Mouse (Mus musculus) C2C12 (cell line): Measurements from ENCODE around the gene Trim46. TPM values are rescaled to one million over a fixed set of nuclear protein-coding genes. Genes with fewer than 3 reads are reported as not detected.

Experiments
- H3K27me3 ChIP-seq: one replicate; pipeline ENCODE4 v1.6.1; 2011; ENCODE audit not compliant: control insufficient read depth, insufficient read depth, insufficient read length
- H3K36me3 ChIP-seq: one replicate; pipeline ENCODE4 v1.6.1; 2011; ENCODE audit not compliant: control insufficient read depth, insufficient read depth
- H3K4me3 ChIP-seq: one replicate; pipeline ENCODE4 v1.5.1; 2011; ENCODE audit warnings: mild to moderate bottlenecking, control low read depth; ENCODE audit not compliant: poor library complexity, insufficient read depth, severe bottlenecking
- H3K79me2 ChIP-seq: one replicate; pipeline ENCODE4 v1.6.1; 2011; ENCODE audit not compliant: control insufficient read depth, insufficient read depth
- H3K79me3 ChIP-seq: one replicate; pipeline ENCODE4 v1.6.1; 2011; ENCODE audit warnings: low read depth, control low read depth
- H3ac ChIP-seq: one replicate; pipeline ENCODE3; 2011; ENCODE audit warnings: low read depth; ENCODE audit not compliant: control insufficient read depth, insufficient read length
- CEBPB ChIP-seq: IDR thresholded peaks from one replicate; pipeline ENCODE4 v1.6.1; 2011; ENCODE audit warnings: low read depth, mild to moderate bottlenecking, control low read depth, moderate library complexity
- CTCF ChIP-seq: IDR thresholded peaks from one replicate; pipeline ENCODE4 v1.5.1; 2011; ENCODE audit not compliant: control insufficient read depth, insufficient read depth, insufficient read length
- FOSL1 ChIP-seq: IDR thresholded peaks from one replicate; pipeline ENCODE4 v1.8.0; 2011; ENCODE audit warnings: mild to moderate bottlenecking, low read length; ENCODE audit not compliant: poor library complexity, insufficient read depth, severe bottlenecking
- MAX ChIP-seq: IDR thresholded peaks from one replicate; pipeline ENCODE4 v1.6.1; 2011; ENCODE audit warnings: mild to moderate bottlenecking, control low read depth
- MYOD1 ChIP-seq: IDR thresholded peaks from one replicate; pipeline ENCODE4 v1.6.1; 2011; ENCODE audit warnings: low read depth; ENCODE audit not compliant: control insufficient read depth, insufficient read length
- MYOG ChIP-seq: IDR thresholded peaks from one replicate; pipeline ENCODE4 v1.6.1; 2011; ENCODE audit not compliant: control insufficient read depth, insufficient read length; ENCODE audit errors: extremely low read depth
- USF1 ChIP-seq: IDR thresholded peaks from one replicate; pipeline ENCODE4 v1.6.1; 2011; ENCODE audit warnings: low read depth, mild to moderate bottlenecking, control low read depth, moderate library complexity
- polyA plus RNA-seq: library from polyadenylated mRNA; unstranded; fragments of >200 nt; fragmentation: generic; extraction: Trizol; gene quantifications from one replicate; pipeline ENCODE4 v1.2.1, GENCODE M21; 2012; ENCODE audit warnings: missing spikeins

Gene Trim46
- polyA plus RNA-seq, 1 experiment: 11.0 TPM

DNA sequence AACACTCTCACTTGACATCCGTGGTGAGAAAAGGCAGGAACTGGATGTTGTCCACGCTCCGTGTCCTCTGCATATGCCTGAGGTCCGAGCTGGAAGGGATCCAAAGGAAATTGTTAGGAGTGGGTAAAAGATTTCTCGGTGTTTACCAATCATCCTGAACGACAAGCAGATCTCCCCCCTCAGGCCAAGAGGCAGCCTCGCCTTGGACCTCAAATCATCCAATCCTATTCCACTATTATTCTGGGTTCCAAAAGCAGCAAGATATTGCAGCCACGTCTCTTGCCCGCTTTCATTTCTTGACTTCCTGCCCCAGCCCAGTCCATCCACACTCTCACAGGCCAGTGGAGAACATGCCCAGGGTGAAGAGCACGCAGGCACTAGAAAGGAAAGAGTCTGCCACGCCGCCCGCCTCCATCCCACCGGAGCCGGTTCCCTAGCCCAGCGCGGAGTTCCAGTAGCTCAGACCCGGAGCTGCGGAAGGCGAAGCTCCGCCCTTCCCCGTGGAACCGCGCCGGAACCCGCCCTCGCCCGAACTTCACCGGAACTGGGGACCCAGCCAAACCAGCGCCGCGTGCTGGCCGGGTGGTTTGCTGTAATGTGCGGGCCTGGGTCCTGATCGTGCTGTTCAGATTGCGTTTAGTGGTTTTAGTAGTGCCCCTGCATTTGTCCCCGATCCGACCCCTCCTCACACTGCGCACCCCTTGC, 24.1 kb upstream of the Trim46 start, which contains the start of gene Slc50a1:
TSS of gene Slc50a1 (minus strand) at position 520 of the 705 bp plus-strand sequence.
- TF ChIP-seq FOSL1: no peak
- TF ChIP-seq MYOD1: no peak
- no peak for TF ChIP-seq USF1
- TF ChIP-seq MAX: peak; percentile 82
- TF ChIP-seq MYOG: no peak
- peak; percentile 52 for TF ChIP-seq CTCF
- Histone ChIP-seq H3K27me3 (no peaks in the 10 kb centered on the region), H3K4me3 (peak within 1 kb of the TSS; percentile 41), H3ac (peak within 1 kb of the TSS; percentile 83), H3K79me3 (peaks cover 8% of the 10 kb centered on the region), H3K79me2 (peaks cover 36% of the 10 kb centered on the region), H3K36me3 (peaks cover 25% of the 10 kb centered on the region)

DNA sequence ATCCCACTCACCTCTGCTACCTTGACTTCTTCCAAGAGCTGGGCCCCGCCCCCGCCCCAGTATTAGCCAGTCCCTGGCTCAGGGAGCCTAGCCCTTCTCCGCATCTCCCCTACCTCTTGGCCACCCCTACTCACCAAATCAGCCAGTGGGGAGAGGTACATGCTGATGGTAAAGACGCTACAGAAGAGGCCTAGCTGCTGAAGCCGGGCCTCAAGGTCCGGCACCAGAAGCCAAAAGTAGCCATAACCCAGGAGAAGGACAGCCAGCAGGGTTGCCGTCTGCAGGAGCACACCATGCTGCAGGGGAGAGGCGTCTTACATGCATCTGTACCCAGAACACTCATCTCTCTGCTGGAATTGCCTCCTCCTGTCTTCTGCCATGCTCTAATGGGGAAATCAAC, 22.8 kb upstream of the Trim46 start:
- no peaks in the 10 kb centered on the region for H3K27me3 ChIP-seq
- H3K36me3 ChIP-seq: peaks cover 20% of the 10 kb centered on the region
- peaks cover 36% of the 10 kb centered on the region for H3K79me2 ChIP-seq
- no peak overlapping the region for H3K4me3 ChIP-seq
- peaks cover 8% of the 10 kb centered on the region for H3K79me3 ChIP-seq
- no peak overlapping the region for H3ac ChIP-seq
- TF ChIP-seq MAX (no peak), CTCF (no peak), CEBPB (no peak), MYOD1 (no peak), MYOG (no peak), USF1 (no peak), FOSL1 (no peak)

DNA sequence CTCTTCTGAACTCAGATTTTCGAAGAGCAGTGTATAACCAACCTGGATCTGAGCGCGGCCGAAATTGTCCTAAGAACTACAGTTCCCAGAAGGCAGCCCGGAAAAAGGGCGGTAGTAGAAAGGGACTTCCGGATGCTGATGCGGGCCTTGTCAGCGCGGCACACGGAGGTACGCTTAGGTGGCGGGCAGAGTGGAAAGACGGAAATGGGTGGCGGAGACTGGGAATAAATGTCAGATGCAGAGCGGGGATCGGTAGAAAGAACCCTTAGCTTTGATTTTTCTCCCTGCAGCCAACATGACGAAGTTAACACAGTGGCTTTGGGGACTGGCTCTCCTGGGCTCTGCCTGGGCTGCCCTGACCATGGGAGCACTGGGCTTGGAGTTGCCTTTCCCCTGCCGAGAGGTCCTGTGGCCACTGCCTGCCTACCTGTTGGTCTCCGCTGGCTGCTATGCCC, 20.4 kb upstream of the Trim46 start:
- peaks cover 7% of the 10 kb centered on the region for H3K36me3 ChIP-seq
- peak overlapping the region; percentile 62 for H3K4me3 ChIP-seq
- peaks cover 8% of the 10 kb centered on the region for H3K79me3 ChIP-seq
- H3ac ChIP-seq: peak overlapping the region; percentile 79
- TF ChIP-seq CTCF (no peak), MAX (no peak), CEBPB (no peak), MYOG (no peak), USF1 (no peak), MYOD1 (no peak), FOSL1 (no peak)
- H3K27me3 ChIP-seq: no peaks in the 10 kb centered on the region
- peaks cover 36% of the 10 kb centered on the region for H3K79me2 ChIP-seq

GRCm38 (mm10) chr3:89262417-89262816, 16.3 kb upstream of the Trim46 start:
- no peaks in the 10 kb centered on the region for H3K36me3 ChIP-seq
- no peak for TF ChIP-seq MYOG
- TF ChIP-seq FOSL1: no peak
- no peak for TF ChIP-seq MYOD1
- no peak for TF ChIP-seq CTCF
- no peak for TF ChIP-seq USF1
- no peak for TF ChIP-seq CEBPB
- no peak for TF ChIP-seq MAX
- no peaks in the 10 kb centered on the region for H3K27me3 ChIP-seq

DNA sequence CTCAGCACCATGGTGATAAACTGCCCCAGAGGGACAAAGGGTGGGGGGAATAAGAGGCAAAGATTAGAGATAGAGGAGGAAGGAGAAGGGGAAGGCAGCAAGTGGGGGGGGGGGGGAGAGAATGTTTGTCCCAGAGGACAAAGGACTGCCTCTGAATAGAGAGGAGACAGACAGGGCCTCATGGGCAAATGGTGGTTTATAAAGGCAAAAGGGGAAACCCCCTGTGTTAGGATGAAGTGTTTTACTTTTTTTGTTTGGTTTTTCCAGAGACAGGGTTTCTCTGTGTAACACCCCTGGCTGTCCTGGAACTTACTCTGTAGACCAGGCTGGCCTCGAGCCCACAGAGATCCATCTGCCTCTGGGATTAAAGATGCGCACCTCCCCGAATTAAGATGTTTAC, 14.1 kb upstream of the Trim46 start:
- no peaks in the 10 kb centered on the region for H3K79me3 ChIP-seq
- no peak overlapping the region for H3ac ChIP-seq
- H3K36me3 ChIP-seq: no peaks in the 10 kb centered on the region
- H3K4me3 ChIP-seq: no peak overlapping the region
- TF ChIP-seq FOSL1: no peak
- TF ChIP-seq CTCF: no peak
- no peak for TF ChIP-seq USF1
- TF ChIP-seq MAX: no peak
- TF ChIP-seq MYOD1: no peak
- no peaks in the 10 kb centered on the region for H3K79me2 ChIP-seq
- no peaks in the 10 kb centered on the region for H3K27me3 ChIP-seq

More at GRCm38 (mm10) chr3:89262417-89262816, 16.3 kb upstream of the Trim46 start:
- Histone ChIP-seq H3ac (no peak overlapping the region), H3K79me2 (peaks cover 11% of the 10 kb centered on the region), H3K79me3 (peaks cover 6% of the 10 kb centered on the region), H3K4me3 (no peak overlapping the region)

DNA sequence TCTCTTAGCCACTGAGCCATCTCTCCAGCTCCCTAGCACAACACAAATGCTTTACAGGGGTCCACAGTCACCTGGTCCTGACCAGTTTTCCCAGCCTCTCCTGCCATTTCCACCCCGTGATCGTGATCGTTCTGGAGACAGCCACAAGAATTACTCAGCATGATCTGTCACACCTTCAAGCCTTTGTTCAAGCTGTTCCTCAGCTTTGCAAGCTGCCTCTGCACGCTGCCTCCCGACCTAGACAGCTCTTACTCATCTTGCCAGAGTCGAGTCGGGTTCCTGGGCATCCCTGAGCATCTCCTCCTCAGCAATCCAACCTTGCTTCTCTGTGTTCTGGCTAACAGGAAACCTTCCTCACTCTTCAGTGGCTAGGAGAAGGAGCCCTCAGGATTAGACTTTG, 13.0 kb upstream of the Trim46 start, which contains the start of gene Dpm3:
TSS of gene Dpm3 (plus strand) at position 283 of the 400 bp plus-strand sequence.
- Histone ChIP-seq H3K27me3 (no peaks in the 10 kb centered on the region), H3K36me3 (no peaks in the 10 kb centered on the region), H3K79me3 (no peaks in the 10 kb centered on the region), H3K4me3 (no peak within 1 kb of the TSS), H3ac (no peak within 1 kb of the TSS), H3K79me2 (no peaks in the 10 kb centered on the region)
- no peak for TF ChIP-seq USF1
